15 mouse cellular contexts compared by ENCODE assay signal in genomic region chr15:95883559-95883958, GRCm38 (mm10).
DNase-seq lines count a peak whose midpoint lies in the region; ATAC-seq and TF ChIP-seq lines count a peak whose summit lies in the region.
"Had no signal": no experiment of that assay in that cellular context is flagged by ENCODE, and none has a peak within 500 bp of the region (broad histone marks: within the 10 kb centered on the region; RNA-seq: fewer than 3 reads in every experiment).

No protein-coding gene starts in this region.

- H3K9ac ChIP-seq in lung, embryonic 15.5 days = no peak overlapping the region
- peak overlapping the region; percentile 70 for H3K9ac ChIP-seq in liver, embryonic 14.5 days (replicated peaks)
- H3K9ac ChIP-seq in stomach, embryonic 15.5 days = no peak overlapping the region
- H3K9ac ChIP-seq: embryonic facial prominence, embryonic 12.5 days had no signal

- TF ChIP-seq CTCF in liver, embryonic 14.5 days (IDR thresholded peaks at IDR 0.05; ENCODE audit: low read depth) = no peak

- no peaks in the 10 kb centered on the region for H3K27me3 ChIP-seq in lung, embryonic 15.5 days
- no peaks in the 10 kb centered on the region for H3K27me3 ChIP-seq in liver, embryonic 14.5 days (ENCODE audit: control insufficient read depth, insufficient read depth, low read length)
- no peaks in the 10 kb centered on the region for H3K27me3 ChIP-seq in stomach, embryonic 15.5 days (replicated peaks)
- H3K27me3 ChIP-seq: embryonic facial prominence, embryonic 12.5 days had no signal

- H3K4me1 ChIP-seq in lung, embryonic 15.5 days = peaks cover 51% of the 10 kb centered on the region
- peaks cover 61 to 78% of the 10 kb centered on the region in 2 experiments for H3K4me1 ChIP-seq in liver, embryonic 14.5 days (replicated peaks; ENCODE audit: control insufficient read depth in 2 of 2, insufficient read depth in 2 of 2, low read length in 1 of 2)
- H3K4me1 ChIP-seq in stomach, embryonic 15.5 days = peaks cover 15% of the 10 kb centered on the region; the same call in 1 of the 2 replicates

- no peak overlapping the region for H3K4me2 ChIP-seq in lung, embryonic 15.5 days
- peak overlapping the region; percentile 75 for H3K4me2 ChIP-seq in liver, embryonic 14.5 days (ENCODE audit: low read depth)
- no peak overlapping the region for H3K4me2 ChIP-seq in stomach, embryonic 15.5 days
- H3K4me2 ChIP-seq: embryonic facial prominence, embryonic 12.5 days had no signal

- DNase-seq in adrenal gland, adult 2 months = peak; percentile 26
- DNase-seq in adrenal gland, postnatal 4 days (ENCODE audit: low spot score in 2 of 2) = no peak
- no peak for DNase-seq in lung, postnatal 25 days (ENCODE audit: low spot score)
- peak; percentile 86 to 91 (median 88) for DNase-seq in liver, embryonic 14.5 days (ENCODE audit: low read depth in 3 of 3, low spot score in 3 of 3)
- DNase-seq in kidney, postnatal 36 days = no peak
- no peak for DNase-seq in cerebellum, adult 9-10 months
- DNase-seq: cerebellum, adult 2 months; thymus, adult 18-20 months had no signal

- no peaks in the 10 kb centered on the region for H3K36me3 ChIP-seq in lung, embryonic 15.5 days
- H3K36me3 ChIP-seq in liver, embryonic 14.5 days (replicated peaks; ENCODE audit: control insufficient read depth, insufficient read depth, low read depth) = no peaks in the 10 kb centered on the region
- H3K36me3 ChIP-seq in stomach, embryonic 15.5 days = no peaks in the 10 kb centered on the region
- H3K36me3 ChIP-seq: embryonic facial prominence, embryonic 12.5 days; G1E had no signal

- no peak overlapping the region for H3K4me3 ChIP-seq in lung, embryonic 15.5 days
- peak overlapping the region; percentile 42 to 62 for H3K4me3 ChIP-seq in liver, embryonic 14.5 days (ENCODE audit: insufficient read depth in 1 of 2, low read depth in 2 of 2, low read length in 2 of 2)
- no peak overlapping the region for H3K4me3 ChIP-seq in stomach, embryonic 15.5 days (replicated peaks)
- H3K4me3 ChIP-seq: embryonic facial prominence, embryonic 12.5 days; layer of hippocampus, adult 2 months; limb, embryonic 10.5 days had no signal

- no peaks in the 10 kb centered on the region for H3K9me3 ChIP-seq in lung, embryonic 15.5 days
- no peaks in the 10 kb centered on the region for H3K9me3 ChIP-seq in liver, embryonic 14.5 days (ENCODE audit: control insufficient read depth, low read length)
- H3K9me3 ChIP-seq in stomach, embryonic 15.5 days = no peaks in the 10 kb centered on the region
- H3K9me3 ChIP-seq: embryonic facial prominence, embryonic 12.5 days; limb, embryonic 10.5 days had no signal

- H3K27ac ChIP-seq in lung, embryonic 15.5 days = no peak overlapping the region
- H3K27ac ChIP-seq in liver, embryonic 14.5 days = peak overlapping the region; percentile 99
- H3K27ac ChIP-seq in stomach, embryonic 15.5 days = no peak overlapping the region
- H3K27ac ChIP-seq: embryonic facial prominence, embryonic 12.5 days; layer of hippocampus, adult 2 months; limb, embryonic 10.5 days had no signal

- peak; percentile 97 for TF ChIP-seq EP300 in liver, embryonic 14.5 days (IDR thresholded peaks at IDR 0.05; ENCODE audit: low read depth)

- 61% methylated on average over 6 of the region's 6 CpGs for WGBS in lung, embryonic 15.5 days
- 9% methylated on average over 6 of the region's 6 CpGs for WGBS in liver, embryonic 14.5 days (ENCODE audit: insufficient replicate concordance)
- WGBS in stomach, embryonic 15.5 days = 58% methylated on average over 6 of the region's 6 CpGs

- peak; percentile 23; the same call in 1 of the 2 replicates for ATAC-seq in lung, embryonic 15.5 days (ENCODE audit: borderline replicate concordance, extremely low read depth, low FRiP score, low TSS enrichment)
- ATAC-seq in liver, embryonic 14.5 days (ENCODE audit: insufficient read depth) = peak; percentile 95
- ATAC-seq in stomach, embryonic 15.5 days (ENCODE audit: insufficient read depth, low FRiP score, low read depth) = peak; percentile 89
- ATAC-seq: forebrain, embryonic 16.5 days had no signal

Comparison
In these comparisons a context has a peak if more than half of its experiments do, and no peak if none do; other contexts are left out.
1. DNase-seq: peak in adrenal gland, adult 2 months (single experiment) and liver, embryonic 14.5 days (3 of 3); none in adrenal gland, postnatal 4 days (0 of 2), lung, postnatal 25 days (single experiment), kidney, postnatal 36 days (0 of 2) and cerebellum, adult 9-10 months (single experiment).
2. ATAC-seq: peak in every context shown above with its lines; median percentile 95 in liver, embryonic 14.5 days; 89 in stomach, embryonic 15.5 days; 23 in lung, embryonic 15.5 days.
3. H3K4me3 ChIP-seq: peak in liver, embryonic 14.5 days (2 of 2); none in lung, embryonic 15.5 days (single experiment) and stomach, embryonic 15.5 days (single experiment).